Mouse (Mus musculus) kidney, embryonic 14.5 days (tissue): ENCODE data around the gene Gm26727. TPM values are rescaled to one million over a fixed set of nuclear protein-coding genes. Genes with fewer than 3 reads are reported as not detected.
"Not testable (repeated sequence)": the region's sequence is repeated elsewhere in the genome, so short reads cannot be mapped to it uniquely, and the experiment has no call there.

Experiments used
- ATAC-seq: fragments of 200-750 bp; cut with Nextera tagmentation; 2 replicates; pipeline ENCODE4 v1.8.0; 2017; ENCODE audit warnings: moderate number of reproducible peaks, mild to moderate bottlenecking, moderate TSS enrichment, moderate library complexity; ENCODE audit not compliant: low FRiP score, low TSS enrichment
- H3K27ac ChIP-seq: fragments of 300-500 bp; sonication (generic); 2 replicates; pipeline ENCODE4 v1.5.1; 2014; ENCODE audit warnings: low read depth, mild to moderate bottlenecking, low read length, moderate library complexity, mixed read lengths
- H3K27me3 ChIP-seq: fragments of 300-500 bp; sonication (generic); 2 replicates; pipeline ENCODE4 v1.6.1; 2014; ENCODE audit warnings: mild to moderate bottlenecking, low read length; ENCODE audit not compliant: control insufficient read depth, insufficient read depth
- H3K36me3 ChIP-seq: fragments of 300-500 bp; sonication (generic); 2 replicates; pipeline ENCODE4 v1.6.1; 2014; ENCODE audit warnings: low read length, mixed read lengths; ENCODE audit not compliant: control insufficient read depth, insufficient read depth
- H3K4me1 ChIP-seq: fragments of 300-500 bp; sonication (generic); 2 replicates; pipeline ENCODE4 v1.6.1; 2014; ENCODE audit warnings: low read length, mixed read lengths; ENCODE audit not compliant: control insufficient read depth, insufficient read depth
- H3K4me2 ChIP-seq: fragments of 300-500 bp; sonication (generic); replicated peaks from 2 replicates; pipeline ENCODE4 v1.6.1; 2014; ENCODE audit warnings: low read depth, mild to moderate bottlenecking, low read length
- H3K4me3 ChIP-seq: fragments of 300-500 bp; sonication (generic); 2 replicates; pipeline ENCODE4 v1.5.1; 2014; ENCODE audit warnings: mild to moderate bottlenecking, low read length
- H3K9ac ChIP-seq: fragments of 300-500 bp; sonication (generic); 2 replicates; pipeline ENCODE4 v1.6.1; 2014; ENCODE audit warnings: low read depth, mild to moderate bottlenecking, low read length, moderate library complexity
- H3K9me3 ChIP-seq: fragments of 300-500 bp; sonication (generic); 2 replicates; pipeline ENCODE4 v1.6.1; 2016; ENCODE audit warnings: low read length; ENCODE audit not compliant: control insufficient read depth
- WGBS: fragments of 180-500 bp; shearing (Covaris S2); extraction: QIAGEN DNeasy Blood & Tissue Kit; methylation state at CpG from one replicate; pipeline ENCODE4 v1.1.7; 2014; 5-methylcytosine and 5-hydroxymethylcytosine counted together
- polyA plus RNA-seq: library from polyadenylated mRNA; unstranded; fragments of >200 nt; fragmentation: Nextera tagmentation; extraction: Ambion mirVana; gene quantifications from 2 replicates; pipeline ENCODE4 v1.2.1, GENCODE M21; 2014

Gene Gm26727
- polyA plus RNA-seq, 1 experiment from 2014 or later: not detected

DNA sequence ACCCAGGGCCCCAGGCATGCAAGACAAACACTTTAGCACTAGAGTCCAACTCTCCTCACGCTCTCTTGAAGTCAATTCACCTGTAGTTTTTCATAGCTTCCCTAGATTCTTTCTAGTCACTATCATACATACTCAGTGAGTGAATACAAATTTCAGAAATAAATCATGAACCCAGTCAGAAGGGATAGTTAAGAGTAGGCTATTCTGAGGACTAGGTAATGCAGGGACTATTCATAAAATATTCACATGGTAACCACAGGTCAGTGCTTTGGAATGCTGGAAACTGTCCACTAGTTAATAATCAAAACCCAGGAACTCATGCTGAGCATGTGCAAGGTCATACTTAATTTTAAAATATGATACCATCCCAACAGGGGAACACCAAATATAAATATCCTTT, 10.2 kb downstream of the Gm26727 start:
- Histone ChIP-seq H3K27me3 (no peaks in the 10 kb centered on the region), H3K9me3 (no peaks in the 10 kb centered on the region), H3K9ac (no peak overlapping the region), H3K36me3 (no peaks in the 10 kb centered on the region), H3K4me2 (no peak overlapping the region), H3K4me1 (no peaks in the 10 kb centered on the region), H3K4me3 (no peak overlapping the region), H3K27ac (no peak overlapping the region)
- ATAC-seq: no peak
- WGBS: 73% methylated on average over 1 of the region's 1 CpGs

DNA sequence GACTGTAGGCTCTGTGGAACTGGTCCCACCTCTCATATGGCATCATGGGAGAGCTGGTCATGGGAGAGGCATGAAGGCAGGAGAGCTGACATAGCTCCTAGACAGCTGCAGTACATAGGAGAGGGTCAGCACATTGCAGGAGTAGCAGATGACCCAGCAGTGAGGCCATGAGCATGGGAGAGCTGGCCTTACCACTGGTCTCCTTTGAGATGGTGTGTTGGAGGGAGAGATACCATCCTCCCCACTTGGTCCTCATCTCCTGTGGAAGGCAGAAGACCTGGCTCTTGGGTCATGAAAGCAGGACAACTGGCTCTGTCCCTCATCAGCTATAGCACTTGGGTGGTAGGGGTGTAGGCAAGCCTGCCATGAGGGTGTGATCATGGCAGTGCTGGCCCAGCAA, 12.1 kb downstream of the Gm26727 start:
- no peaks in the 10 kb centered on the region for H3K27me3 ChIP-seq
- H3K36me3 ChIP-seq: no peaks in the 10 kb centered on the region
- H3K4me2 ChIP-seq: no peak overlapping the region
- no peak for ATAC-seq
- no peak overlapping the region for H3K4me3 ChIP-seq
- no peak overlapping the region for H3K27ac ChIP-seq
- H3K4me1 ChIP-seq: no peaks in the 10 kb centered on the region
- no peak overlapping the region for H3K9ac ChIP-seq
- H3K9me3 ChIP-seq: no peaks in the 10 kb centered on the region

DNA sequence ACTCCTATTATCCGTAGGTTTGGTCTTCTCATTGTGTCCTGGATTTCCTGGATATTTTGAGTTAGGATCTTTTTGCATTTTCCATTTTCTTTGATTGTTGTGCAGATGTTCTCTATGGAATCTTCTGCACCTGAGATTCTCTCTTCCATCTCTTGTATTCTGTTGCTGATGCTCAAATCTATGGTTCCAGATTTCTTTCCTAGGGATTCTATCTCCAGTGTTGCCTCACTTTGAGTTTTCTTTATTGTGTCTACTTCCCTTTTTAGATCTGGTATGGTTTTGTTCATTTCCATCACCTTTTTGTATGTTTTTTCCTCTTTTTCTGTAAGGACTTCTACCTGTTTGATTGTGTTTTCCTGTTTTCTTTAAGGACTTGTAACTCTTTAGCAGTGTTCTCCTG, 19.6 kb downstream of the Gm26727 start, which contains the start of gene Gm21830:
Gene Gm21830 (plus strand): TSS at position 301 of the 400 bp plus-strand sequence.
- H3K4me2 ChIP-seq, H3K4me3 ChIP-seq, H3K36me3 ChIP-seq, ATAC-seq, H3K27ac ChIP-seq, H3K27me3 ChIP-seq, H3K9me3 ChIP-seq, H3K4me1 ChIP-seq, H3K9ac ChIP-seq: not testable (repeated sequence)
- no CpG with 5 or more reads among the region's 1 CpGs for WGBS

Other genes with a start within 250 kb of the Gm26727 start
- gene Gm21830, start 19.5 kb downstream of the Gm26727 start, polyA plus RNA-seq: not detected in 2 replicates
- 0.01 TPM in 1 of 2 replicates, not detected in the other for gene Xirp2, start 12.8 kb upstream of the Gm26727 start, polyA plus RNA-seq
- gene B3galt1, start 132.7 kb upstream of the Gm26727 start, polyA plus RNA-seq: 4.4 and 7.4 TPM in 2 replicates